Mouse (Mus musculus) testis, adult 2 months (tissue): Measurements from ENCODE around the gene Recql.
"Not testable (repeated sequence)": the region's sequence is repeated elsewhere in the genome, so short reads cannot be mapped to it uniquely, and the experiment has no call there.

ENCODE experiments used
- CTCF ChIP-seq: fragments of 200-500 bp; IDR thresholded peaks from 2 replicates; pipeline ENCODE4 v1.5.1; 2012; ENCODE audit warnings: low read depth, mild to moderate bottlenecking, inconsistent platforms, low read length, moderate library complexity; ENCODE audit not compliant: control insufficient read depth, insufficient read depth, insufficient replicate concordance
- POLR2A ChIP-seq: fragments of 200-500 bp; IDR thresholded peaks from 2 replicates; pipeline ENCODE4 v1.6.1; 2012; ENCODE audit warnings: low read depth, mild to moderate bottlenecking, inconsistent platforms, low read length, moderate library complexity; ENCODE audit not compliant: control insufficient read depth

DNA sequence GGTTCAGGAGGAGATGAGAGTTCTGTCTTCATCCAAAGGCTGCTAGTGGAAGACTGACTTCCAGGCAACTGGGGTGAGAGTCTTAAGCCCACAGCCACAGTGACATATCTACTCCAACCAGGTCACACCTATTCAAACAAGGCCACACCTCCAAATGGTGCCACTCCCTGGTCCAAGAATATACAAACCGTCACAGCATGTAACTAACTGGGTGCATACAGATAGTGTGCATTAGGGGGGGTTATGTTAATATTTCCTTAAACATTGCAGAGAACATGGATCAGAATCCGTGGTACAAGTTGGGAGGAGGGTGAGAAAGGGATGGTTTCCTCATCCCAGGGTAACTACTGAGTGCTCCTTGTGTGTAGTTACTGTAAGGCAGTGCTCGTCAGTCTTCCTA lies 34.8 kb downstream of the Recql start:
- TF ChIP-seq POLR2A, CTCF: not testable (repeated sequence)
